Mouse (Mus musculus) gastrocnemius, postnatal 36 days (tissue): ENCODE data around the gene Cd151. TPM values are rescaled to one million over a fixed set of nuclear protein-coding genes. Genes with fewer than 3 reads are reported as not detected.

ENCODE experiments used
- DNase-seq, 2 experiments: peaks; one replicate each; pipeline ENCODE4 v3.0.0; 2022
- intact Hi-C: fragments of 180-260 bp; cut with DNase I; formaldehyde crosslinking; loops from one replicate; pipeline ENCODE4 v1.15.1; 2025
- long read RNA-seq, 2 experiments: library from polyadenylated mRNA; stranded (forward); transcript quantifications; one replicate each; pipeline ENCODE4 v2.0.0; 2021
- total RNA-seq, 2 experiments: library from RNA; stranded (reverse); gene quantifications; 2 replicates each; pipeline ENCODE4 v1.2.3; 2021

Gene Cd151
- 10 to 100 TPM; 65.6 to 83.2 TPM for total RNA-seq
- long read RNA-seq, experiment 1, transcript Cd151-202 (8 exons, 1,865 nt) = minor isoform, 9 of 68 reads
- long read RNA-seq, experiment 1, transcript Cd151-201 (7 exons, 1,619 nt) = major isoform, 24 of 68 reads
- long read RNA-seq, experiment 1, transcript Cd151-203 (8 exons, 1,708 nt) = minor isoform, 11 of 68 reads
- long read RNA-seq, experiment 1, partial matches to known transcripts = 21 of 68 reads
- long read RNA-seq, experiment 1, other reads (novel, unspliced or antisense) = 3 of 68 reads
- long read RNA-seq, experiment 2, transcript Cd151-202 (8 exons, 1,865 nt) = minor isoform, 5 of 75 reads
- long read RNA-seq, experiment 2, transcript Cd151-203 (8 exons, 1,708 nt) = minor isoform, 21 of 75 reads
- long read RNA-seq, experiment 2, transcript Cd151-201 (7 exons, 1,619 nt) = major isoform, 26 of 75 reads
- long read RNA-seq, experiment 2, partial matches to known transcripts = 18 of 75 reads
- long read RNA-seq, experiment 2, other reads (novel, unspliced or antisense) = 5 of 75 reads

GRCm38 (mm10) chr7:141467230-141468030 is at the start of gene Cd151:
Cd151 (plus strand) TSS chr7:141467392.
- intact Hi-C loops = no loop called here
- peak; percentile 86 to 88 for DNase-seq

- no peak for DNase-seq
- intact Hi-C loops = no loop called here
These were observed 49.2 kb upstream of the Cd151 start for GRCm38 (mm10) chr7:141417731-141418681.

GRCm38 (mm10) chr7:141418970-141419369 is 48.2 kb upstream of the Cd151 start:
- intact Hi-C loops = no loop called here
- peak in 1 of 2 experiments; percentile 7 for DNase-seq

- DNase-seq = no peak
- intact Hi-C loops = no loop called here
These were observed 47.0 kb upstream of the Cd151 start for GRCm38 (mm10) chr7:141420030-141420702.

GRCm38 (mm10) chr7:141423811-141424210 is 43.4 kb upstream of the Cd151 start:
- no peak for DNase-seq
- intact Hi-C loops = no loop called here

GRCm38 (mm10) chr7:141426948-141427730 is 40.1 kb upstream of the Cd151 start:
- intact Hi-C loops = no loop called here
- DNase-seq = no peak

GRCm38 (mm10) chr7:141428701-141429100 is 38.5 kb upstream of the Cd151 start:
- DNase-seq = no peak
- intact Hi-C loops = no loop called here

GRCm38 (mm10) chr7:141429310-141429709 is 37.9 kb upstream of the Cd151 start, which contains the start of gene Cend1:
Cend1 (minus strand) TSS chr7:141429491.
- no peak for DNase-seq
- intact Hi-C loops = no loop called here

- intact Hi-C loops = no loop called here
- no peak for DNase-seq
These were observed 37.2 kb upstream of the Cd151 start for GRCm38 (mm10) chr7:141429840-141430584.

- no peak for DNase-seq
- intact Hi-C loops = no loop called here
These were observed 36.5 kb upstream of the Cd151 start for GRCm38 (mm10) chr7:141430585-141431240.

GRCm38 (mm10) chr7:141431434-141432185 is 35.6 kb upstream of the Cd151 start:
- DNase-seq = no peak

GRCm38 (mm10) chr7:141432186-141432611 is 35.0 kb upstream of the Cd151 start:
- intact Hi-C loops = no loop called here
- no peak for DNase-seq

More at GRCm38 (mm10) chr7:141431434-141432185, 35.6 kb upstream of the Cd151 start:
- intact Hi-C loops = no loop called here

GRCm38 (mm10) chr7:141432741-141433516 is 34.3 kb upstream of the Cd151 start:
- intact Hi-C loops = no loop called here
- DNase-seq = no peak

- intact Hi-C loops = no loop called here
- no peak for DNase-seq
These were observed 33.4 kb upstream of the Cd151 start for GRCm38 (mm10) chr7:141433517-141434400.

GRCm38 (mm10) chr7:141434464-141434863 is 32.7 kb upstream of the Cd151 start:
- intact Hi-C loops = no loop called here

More at GRCm38 (mm10) chr7:141434464-141434863, 32.7 kb upstream of the Cd151 start:
- DNase-seq = no peak
